Mouse (Mus musculus): ENCODE results near the gene Pck2. TPM values are rescaled to one million over a fixed set of nuclear protein-coding genes. Genes with fewer than 3 reads are reported as not detected.

The Pck2 gene
- total and polyA plus RNA-seq, 3 experiments, result 10.7 to 33.6 (median 23.9) TPM

- Histone ChIP-seq H3K4me3 (ENCODE audit: low read depth, low read length) (peak overlapping the region; percentile 96), H3K27me3 (ENCODE audit: insufficient read depth, low read length) (no peaks in the 10 kb centered on the region), H3K4me1 (ENCODE audit: insufficient read depth, low read depth, low read length) (peaks cover 58% of the 10 kb centered on the region), H3K9me3 (replicated peaks) (no peaks in the 10 kb centered on the region), H3K36me3 (replicated peaks) (peaks cover 68% of the 10 kb centered on the region)
- DNase-seq (ENCODE audit: low spot score) (no peak), ATAC-seq (ENCODE audit: extremely low read depth, insufficient number of reproducible peaks, low FRiP score, poor library complexity, severe bottlenecking) (no peak)
- TF ChIP-seq POLR2AphosphoS5 (IDR thresholded peaks at IDR 0.05; ENCODE audit: insufficient replicate concordance, low read depth, low read length) (no peak), CTCF (IDR thresholded peaks at IDR 0.05; ENCODE audit: low read depth, low read length) (no peak), TAL1 (conservative IDR thresholded peaks at IDR 0.05; ENCODE audit: low read depth, low read length) (no peak)
Measured at GRCm38 (mm10) chr14:55592226-55592625, 52.2 kb downstream of the Pck2 start.

- Histone ChIP-seq H3K36me3 (replicated peaks) (peaks cover 77% of the 10 kb centered on the region), H3K4me1 (ENCODE audit: insufficient read depth, low read depth, low read length) (peaks cover 38% of the 10 kb centered on the region), H3K27me3 (ENCODE audit: insufficient read depth, low read length) (no peaks in the 10 kb centered on the region), H3K4me3 (ENCODE audit: low read depth, low read length) (no peak overlapping the region), H3K9me3 (replicated peaks) (no peaks in the 10 kb centered on the region)
- DNase-seq (ENCODE audit: low spot score), result no peak
- no peak for ATAC-seq (ENCODE audit: extremely low read depth, insufficient number of reproducible peaks, low FRiP score, poor library complexity, severe bottlenecking)
- TF ChIP-seq POLR2AphosphoS5 (IDR thresholded peaks at IDR 0.05; ENCODE audit: insufficient replicate concordance, low read depth, low read length) (no peak), CTCF (IDR thresholded peaks at IDR 0.05; ENCODE audit: low read depth, low read length) (no peak)
Measured at GRCm38 (mm10) chr14:55596036-55596690, 56.1 kb downstream of the Pck2 start.

- H3K36me3 ChIP-seq (replicated peaks), result peaks cover 96% of the 10 kb centered on the region
- no peak overlapping the region for H3K4me3 ChIP-seq (ENCODE audit: low read depth, low read length)
Measured at GRCm38 (mm10) chr14:55598521-55599390, 58.7 kb downstream of the Pck2 start.

More at GRCm38 (mm10) chr14:55598521-55599390, 58.7 kb downstream of the Pck2 start:
- TF ChIP-seq GATA1 (IDR thresholded peaks at IDR 0.05; ENCODE audit: borderline replicate concordance, low read length) (no peak), CTCF (IDR thresholded peaks at IDR 0.05; ENCODE audit: low read depth, low read length) (no peak), TAL1 (conservative IDR thresholded peaks at IDR 0.05; ENCODE audit: low read depth, low read length) (no peak), POLR2AphosphoS5 (IDR thresholded peaks at IDR 0.05; ENCODE audit: insufficient replicate concordance, low read depth, low read length) (no peak), GATA2 (IDR thresholded peaks at IDR 0.05; ENCODE audit: borderline replicate concordance, low read depth, low read length) (no peak)
- ATAC-seq (ENCODE audit: extremely low read depth, insufficient number of reproducible peaks, low FRiP score, poor library complexity, severe bottlenecking) (no peak), DNase-seq (ENCODE audit: low spot score) (no peak)
- Histone ChIP-seq H3K4me1 (ENCODE audit: insufficient read depth, low read depth, low read length) (peaks cover 44% of the 10 kb centered on the region), H3K27me3 (ENCODE audit: insufficient read depth, low read length) (no peaks in the 10 kb centered on the region), H3K9me3 (replicated peaks) (no peaks in the 10 kb centered on the region)

Other genes with a start within 250 kb of the Pck2 start
Only the 20 nearest of the 30 such genes appear.
- gene Dhrs4, start 61.5 kb upstream of the Pck2 start, total RNA-seq (2014; fragmentation: Nextera tagmentation), result 15.5 and 21.1 TPM in 2 replicates
- 47.7 TPM in 2 replicates for gene Dhrs4, start 61.5 kb upstream of the Pck2 start, total RNA-seq (2017)
- 37.4 and 42.8 TPM in 2 replicates for gene Dhrs4, start 61.5 kb upstream of the Pck2 start, polyA plus RNA-seq (2012)
- 2.2 TPM in 2 replicates for gene Carmil3, start 49.6 kb upstream of the Pck2 start, total RNA-seq (2014; fragmentation: Nextera tagmentation)
- 2.1 and 2.3 TPM in 2 replicates for gene Carmil3, start 49.6 kb upstream of the Pck2 start, total RNA-seq (2017)
- gene Carmil3, start 49.6 kb upstream of the Pck2 start, polyA plus RNA-seq (2012), result 0.92 and 1.2 TPM in 2 replicates
- not detected in 2 replicates for gene Cpne6, start 29.8 kb upstream of the Pck2 start, total RNA-seq (2014; fragmentation: Nextera tagmentation)
- 0.06 and 0.11 TPM in 2 replicates for gene Cpne6, start 29.8 kb upstream of the Pck2 start, total RNA-seq (2017)
- gene Cpne6, start 29.8 kb upstream of the Pck2 start, polyA plus RNA-seq (2012), result 0.03 and 0.06 TPM in 2 replicates
- not detected in 2 replicates for gene Nrl, start 15.3 kb upstream of the Pck2 start, total RNA-seq (2014; fragmentation: Nextera tagmentation)
- 0.06 and 0.27 TPM in 2 replicates for gene Nrl, start 15.3 kb upstream of the Pck2 start, total RNA-seq (2017)
- not detected in 2 replicates for gene Nrl, start 15.3 kb upstream of the Pck2 start, polyA plus RNA-seq (2012)
- 39.2 and 42.7 TPM in 2 replicates for gene Dcaf11, start 19.7 kb downstream of the Pck2 start, total RNA-seq (2014; fragmentation: Nextera tagmentation)
- 50.9 and 51.2 TPM in 2 replicates for gene Dcaf11, start 19.7 kb downstream of the Pck2 start, total RNA-seq (2017)
- gene Dcaf11, start 19.7 kb downstream of the Pck2 start, polyA plus RNA-seq (2012), result 33.9 and 40.0 TPM in 2 replicates
- 43.1 TPM in 1 of 2 replicates, not detected in the other for gene A730061H03Rik, start 20.1 kb downstream of the Pck2 start, total RNA-seq (2014; fragmentation: Nextera tagmentation)
- 0.46 and 0.87 TPM in 2 replicates for gene A730061H03Rik, start 20.1 kb downstream of the Pck2 start, total RNA-seq (2017)
- 0.17 TPM in 1 of 2 replicates, not detected in the other for gene A730061H03Rik, start 20.1 kb downstream of the Pck2 start, polyA plus RNA-seq (2012)
- gene Fitm1, start 35.4 kb downstream of the Pck2 start, total RNA-seq (2014; fragmentation: Nextera tagmentation), result not detected in 2 replicates
- gene Fitm1, start 35.4 kb downstream of the Pck2 start, total RNA-seq (2017), result not detected in 2 replicates
- not detected in 2 replicates for gene Fitm1, start 35.4 kb downstream of the Pck2 start, polyA plus RNA-seq (2012)
- 598 and 793 TPM in 2 replicates for gene Psme1, start 37.9 kb downstream of the Pck2 start, total RNA-seq (2014; fragmentation: Nextera tagmentation)
- 212 and 228 TPM in 2 replicates for gene Psme1, start 37.9 kb downstream of the Pck2 start, total RNA-seq (2017)
- 141 and 155 TPM in 2 replicates for gene Psme1, start 37.9 kb downstream of the Pck2 start, polyA plus RNA-seq (2012)
- gene Emc9, start 45.0 kb downstream of the Pck2 start, total RNA-seq (2014; fragmentation: Nextera tagmentation), result 16.7 and 20.0 TPM in 2 replicates
- 17.9 and 23.6 TPM in 2 replicates for gene Emc9, start 45.0 kb downstream of the Pck2 start, total RNA-seq (2017)
- gene Emc9, start 45.0 kb downstream of the Pck2 start, polyA plus RNA-seq (2012), result 19.5 and 20.2 TPM in 2 replicates
- gene Psme2, start 50.8 kb downstream of the Pck2 start, total RNA-seq (2014; fragmentation: Nextera tagmentation), result 59.4 and 109 TPM in 2 replicates
- gene Psme2, start 50.8 kb downstream of the Pck2 start, total RNA-seq (2017), result 163 and 165 TPM in 2 replicates
- 33.4 and 50.8 TPM in 2 replicates for gene Psme2, start 50.8 kb downstream of the Pck2 start, polyA plus RNA-seq (2012)
- 23.7 and 43.9 TPM in 2 replicates for gene Rnf31, start 51.4 kb downstream of the Pck2 start, total RNA-seq (2014; fragmentation: Nextera tagmentation)
- 11.8 and 12.6 TPM in 2 replicates for gene Rnf31, start 51.4 kb downstream of the Pck2 start, total RNA-seq (2017)
- gene Rnf31, start 51.4 kb downstream of the Pck2 start, polyA plus RNA-seq (2012), result 34.2 and 35.1 TPM in 2 replicates
- gene Irf9, start 63.3 kb downstream of the Pck2 start, total RNA-seq (2014; fragmentation: Nextera tagmentation), result 25.3 and 31.2 TPM in 2 replicates
- gene Irf9, start 63.3 kb downstream of the Pck2 start, total RNA-seq (2017), result 37.8 and 39.6 TPM in 2 replicates
- gene Irf9, start 63.3 kb downstream of the Pck2 start, polyA plus RNA-seq (2012), result 40.3 and 64.3 TPM in 2 replicates
- gene Rec8, start 77.8 kb downstream of the Pck2 start, total RNA-seq (2014; fragmentation: Nextera tagmentation), result 123 and 137 TPM in 2 replicates
- gene Rec8, start 77.8 kb downstream of the Pck2 start, total RNA-seq (2017), result 89.9 and 103 TPM in 2 replicates
- gene Rec8, start 77.8 kb downstream of the Pck2 start, polyA plus RNA-seq (2012), result 80.7 and 144 TPM in 2 replicates
- 24.1 and 49.6 TPM in 2 replicates for gene Ipo4, start 95.7 kb downstream of the Pck2 start, total RNA-seq (2014; fragmentation: Nextera tagmentation)
- gene Ipo4, start 95.7 kb downstream of the Pck2 start, total RNA-seq (2017), result 18.1 and 24.9 TPM in 2 replicates
- 32.7 and 75.8 TPM in 2 replicates for gene Ipo4, start 95.7 kb downstream of the Pck2 start, polyA plus RNA-seq (2012)
- gene Gm49378, start 97.6 kb downstream of the Pck2 start, total RNA-seq (2014; fragmentation: Nextera tagmentation), result 7.2 and 10.9 TPM in 2 replicates
- 2.9 and 4.6 TPM in 2 replicates for gene Gm49378, start 97.6 kb downstream of the Pck2 start, total RNA-seq (2017)
- 2.4 TPM in 1 of 2 replicates, not detected in the other for gene Gm49378, start 97.6 kb downstream of the Pck2 start, polyA plus RNA-seq (2012)
- gene Tm9sf1, start 103.5 kb downstream of the Pck2 start, total RNA-seq (2014; fragmentation: Nextera tagmentation), result 35.1 and 40.6 TPM in 2 replicates
- gene Tm9sf1, start 103.5 kb downstream of the Pck2 start, total RNA-seq (2017), result 54.0 and 57.7 TPM in 2 replicates
- 14.6 and 14.8 TPM in 2 replicates for gene Tm9sf1, start 103.5 kb downstream of the Pck2 start, polyA plus RNA-seq (2012)
- 4.0 and 4.2 TPM in 2 replicates for gene Tssk4, start 109.9 kb downstream of the Pck2 start, total RNA-seq (2014; fragmentation: Nextera tagmentation)
- gene Tssk4, start 109.9 kb downstream of the Pck2 start, total RNA-seq (2017), result 1.9 and 2.3 TPM in 2 replicates
- gene Tssk4, start 109.9 kb downstream of the Pck2 start, polyA plus RNA-seq (2012), result 0.17 and 0.26 TPM in 2 replicates
- 18.4 and 28.0 TPM in 2 replicates for gene Mdp1, start 120.2 kb downstream of the Pck2 start, total RNA-seq (2014; fragmentation: Nextera tagmentation)
- 45.8 and 46.5 TPM in 2 replicates for gene Mdp1, start 120.2 kb downstream of the Pck2 start, total RNA-seq (2017)
- 9.4 and 12.2 TPM in 2 replicates for gene Mdp1, start 120.2 kb downstream of the Pck2 start, polyA plus RNA-seq (2012)
- gene Gmpr2, start 131.7 kb downstream of the Pck2 start, total RNA-seq (2014; fragmentation: Nextera tagmentation), result 27.7 and 30.8 TPM in 2 replicates
- gene Gmpr2, start 131.7 kb downstream of the Pck2 start, total RNA-seq (2017), result 40.5 and 42.7 TPM in 2 replicates
- 20.0 and 24.7 TPM in 2 replicates for gene Gmpr2, start 131.7 kb downstream of the Pck2 start, polyA plus RNA-seq (2012)
- gene Nedd8, start 131.9 kb downstream of the Pck2 start, total RNA-seq (2014; fragmentation: Nextera tagmentation), result 234 and 266 TPM in 2 replicates
- 488 and 566 TPM in 2 replicates for gene Nedd8, start 131.9 kb downstream of the Pck2 start, total RNA-seq (2017)
- 112 and 128 TPM in 2 replicates for gene Nedd8, start 131.9 kb downstream of the Pck2 start, polyA plus RNA-seq (2012)

All from G1E (cell line).